Mouse (Mus musculus): ENCODE data around the gene Gm5767.

Gm5767 gene

DNA sequence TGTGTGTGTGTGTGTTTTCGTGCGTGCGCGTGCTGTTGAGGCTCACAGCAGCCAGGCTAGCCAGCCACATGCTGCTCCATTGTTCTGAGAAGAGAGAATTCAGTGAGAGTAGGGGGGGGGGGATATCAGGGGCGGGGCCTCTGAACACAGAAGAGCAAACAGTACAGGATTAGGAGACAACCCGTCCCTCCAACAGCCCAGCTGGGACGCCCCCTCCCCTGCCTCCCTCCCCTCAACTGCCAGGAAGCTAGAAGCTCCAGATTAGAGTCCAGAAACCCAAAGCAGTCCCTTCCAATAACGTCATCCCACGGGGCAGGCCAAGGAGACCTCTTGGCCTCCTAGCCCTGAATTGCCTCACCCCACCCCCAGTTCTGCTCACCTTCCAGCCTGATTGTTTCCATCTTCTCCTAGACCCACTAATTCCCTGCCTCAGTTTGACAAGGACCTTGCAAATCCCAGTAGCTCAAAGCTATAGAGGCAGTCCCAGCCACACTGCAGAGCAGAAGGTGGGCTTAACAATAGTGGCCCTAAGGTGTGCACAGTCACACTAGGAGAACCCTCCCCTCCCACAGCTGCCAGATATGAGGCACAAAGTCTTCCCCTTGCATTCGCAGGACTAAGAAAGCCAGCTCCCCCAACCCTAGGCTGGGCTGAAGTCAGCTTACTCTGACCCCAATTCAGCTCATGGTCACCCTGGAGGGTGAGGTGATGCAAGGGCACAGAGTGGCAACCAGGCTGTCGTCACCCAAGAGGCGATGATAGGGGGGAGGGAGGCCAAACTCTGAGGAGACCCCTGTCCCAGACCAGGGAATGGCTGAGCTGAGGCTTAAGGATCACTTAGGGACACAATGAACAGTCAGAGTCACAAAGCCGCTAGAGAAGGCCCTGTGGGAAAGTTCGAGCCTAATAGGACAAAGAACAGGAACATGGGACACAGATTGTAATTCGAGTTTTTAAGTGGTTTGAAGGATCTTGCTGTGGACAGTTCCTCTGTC is 10.2 kb upstream of the Gm5767 start:
- no peak for DNase-seq (ENCODE audit: low read depth)

DNA sequence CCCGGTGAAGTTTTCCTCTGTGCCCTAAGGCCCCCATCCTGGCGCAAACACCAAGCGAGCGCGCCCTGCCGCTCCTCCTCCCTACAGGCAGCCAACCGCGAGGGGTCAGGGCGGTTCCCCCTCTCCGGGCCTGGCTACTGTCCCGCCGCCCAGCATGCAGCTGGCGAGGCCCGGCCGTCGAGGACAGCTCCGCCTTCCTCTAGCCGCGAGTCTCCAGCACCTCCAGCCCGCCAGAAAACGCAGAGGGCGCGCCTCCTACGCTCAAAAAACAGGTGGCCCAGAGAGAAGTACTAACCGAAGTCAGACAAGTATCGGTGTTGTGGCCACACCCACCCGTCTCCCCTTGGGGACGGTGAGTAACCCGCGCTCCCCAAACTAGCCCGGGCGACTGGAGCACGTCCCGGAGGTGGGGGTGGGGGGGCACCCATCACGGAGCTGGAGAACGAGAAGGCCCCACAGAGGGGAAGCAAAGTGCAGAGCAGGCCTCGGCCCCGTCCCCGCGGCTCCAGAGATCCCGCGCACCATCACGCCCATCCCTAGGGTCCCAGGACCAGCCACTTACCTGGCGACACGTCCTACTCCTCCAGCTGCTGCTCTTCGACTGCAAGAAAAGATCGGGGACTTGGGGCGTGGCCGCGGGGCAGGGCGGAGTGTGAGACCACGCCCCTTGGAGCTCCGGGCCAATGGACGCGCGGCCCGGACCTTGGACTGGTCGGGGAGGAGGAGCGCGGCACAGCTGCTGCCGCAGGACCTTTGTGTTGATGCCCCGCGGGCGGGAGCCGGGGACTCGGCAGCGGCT is 8.8 kb upstream of the Gm5767 start, which contains the start of gene Carhsp1:
Gene Carhsp1 (minus strand): TSS at position 605 of the 799 bp plus-strand sequence.
- peak; percentile 79 for DNase-seq (ENCODE audit: low read depth)

DNA sequence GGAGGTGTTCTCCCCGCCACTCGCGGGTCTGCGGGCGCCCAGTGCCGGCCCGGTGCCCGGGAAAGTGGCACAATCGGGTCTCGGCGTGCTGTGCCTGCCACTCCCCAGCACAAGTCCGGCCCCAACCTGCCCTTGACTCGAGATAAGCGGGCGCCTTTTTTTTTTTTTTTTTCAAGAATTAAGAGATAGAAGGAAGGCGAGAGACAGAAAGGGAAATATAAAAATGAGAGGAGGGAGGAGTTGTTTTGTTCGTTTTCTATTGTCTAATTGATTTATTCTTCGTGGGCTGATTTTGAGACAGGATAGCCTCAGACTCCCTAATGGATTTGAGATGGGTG is 8.3 kb upstream of the Gm5767 start:
- DNase-seq (ENCODE audit: low read depth): no peak

DNA sequence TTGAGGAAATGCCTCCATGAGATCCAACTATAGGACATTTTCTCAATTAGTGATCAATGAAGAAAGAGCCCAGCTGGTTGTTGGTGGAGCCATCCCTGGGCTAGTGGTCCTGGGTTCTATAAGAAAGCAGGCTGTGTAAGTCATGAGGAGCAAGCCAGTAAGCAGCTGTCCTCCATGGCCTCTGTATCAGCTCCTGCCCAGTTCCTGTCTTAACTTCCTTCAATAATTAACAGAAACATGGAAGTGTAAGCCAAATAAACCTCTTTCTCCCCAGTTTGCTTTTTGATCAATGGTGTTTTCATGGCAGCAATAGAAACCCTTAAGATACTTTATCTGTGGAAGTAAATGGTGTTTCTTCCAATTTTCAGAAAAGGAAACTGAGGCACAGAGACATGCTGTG is 7.8 kb upstream of the Gm5767 start:
- no peak for DNase-seq (ENCODE audit: low read depth)

DNA sequence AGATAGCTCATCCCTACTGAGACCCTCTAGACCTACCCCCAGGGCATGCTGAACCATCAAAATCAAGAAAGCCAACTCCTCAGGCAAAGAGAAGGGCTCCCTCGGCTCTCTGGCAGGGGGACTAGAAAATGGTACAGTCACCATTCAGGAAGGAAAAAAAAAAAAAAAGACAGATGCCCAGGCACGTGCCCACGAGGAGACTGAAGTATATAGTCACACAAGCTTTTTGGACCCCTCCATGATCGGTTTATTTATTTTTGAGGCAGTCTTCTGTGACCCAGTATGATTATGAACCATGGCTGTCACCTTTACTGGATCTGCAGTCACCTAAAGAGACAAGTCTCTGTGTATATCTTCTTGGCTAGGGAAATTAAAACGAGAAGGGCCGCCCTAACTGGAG is 7.2 kb upstream of the Gm5767 start:
- no peak for DNase-seq (ENCODE audit: low read depth)

DNA sequence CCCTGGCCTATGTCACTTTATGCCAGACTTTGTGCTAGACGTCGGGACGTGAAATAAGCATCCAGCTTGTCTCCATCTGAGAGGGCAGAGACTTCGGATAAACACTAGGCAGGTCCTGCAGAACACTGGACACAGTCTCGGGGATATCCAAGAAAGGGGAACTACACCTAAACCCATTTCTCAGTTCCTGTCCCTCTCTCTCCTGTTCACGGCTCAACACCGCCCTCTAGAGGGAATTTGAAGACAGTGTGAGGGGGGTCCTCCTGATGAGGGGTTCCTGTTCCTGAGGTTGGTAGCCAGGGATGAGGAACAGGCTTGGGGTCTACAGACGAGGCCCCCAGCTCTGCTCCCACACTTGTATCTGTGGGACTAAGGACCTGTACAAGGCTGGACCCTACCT is 6.4 kb upstream of the Gm5767 start:
- DNase-seq (ENCODE audit: low read depth): no peak

DNA sequence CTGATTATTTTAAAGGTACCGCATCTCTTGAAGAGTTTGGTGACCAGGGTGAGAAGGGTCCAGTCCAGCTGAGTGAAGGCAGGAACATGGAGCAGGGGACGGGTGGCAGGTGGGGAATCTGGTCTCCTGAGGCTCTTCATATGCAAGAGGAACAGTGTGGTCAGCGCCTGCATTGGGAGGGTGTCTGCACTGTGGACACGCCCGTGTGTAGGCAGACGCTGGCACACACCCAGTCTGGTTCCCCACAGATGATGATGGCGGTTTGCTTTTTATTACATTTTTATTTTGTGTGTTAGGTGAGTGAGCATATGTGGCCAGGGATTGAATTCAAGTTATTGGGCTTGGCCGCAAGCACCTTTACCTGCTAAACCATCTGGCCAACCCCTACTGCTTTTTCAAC is 5.0 kb upstream of the Gm5767 start:
- no peak for DNase-seq (ENCODE audit: low read depth)

DNA sequence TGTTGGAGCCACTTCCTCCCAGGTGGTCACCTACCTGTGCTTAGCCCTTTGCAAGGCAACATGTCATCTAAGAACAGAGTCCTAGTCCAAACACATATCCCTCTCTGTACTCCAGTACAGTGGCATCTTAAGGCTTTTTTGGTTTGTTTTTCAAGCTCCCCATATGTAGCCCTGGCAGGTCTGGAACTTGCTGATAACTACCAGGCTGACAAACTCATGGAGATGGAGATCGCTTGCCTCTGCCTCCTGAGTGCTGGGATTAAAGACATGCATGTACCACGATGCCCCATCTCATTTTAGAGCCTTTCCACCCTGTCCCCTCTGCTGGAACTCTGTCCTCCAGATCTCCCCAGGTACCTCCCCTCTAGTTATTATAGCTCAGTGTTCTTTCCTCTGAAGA is 4.3 kb upstream of the Gm5767 start:
- DNase-seq (ENCODE audit: low read depth): no peak

DNA sequence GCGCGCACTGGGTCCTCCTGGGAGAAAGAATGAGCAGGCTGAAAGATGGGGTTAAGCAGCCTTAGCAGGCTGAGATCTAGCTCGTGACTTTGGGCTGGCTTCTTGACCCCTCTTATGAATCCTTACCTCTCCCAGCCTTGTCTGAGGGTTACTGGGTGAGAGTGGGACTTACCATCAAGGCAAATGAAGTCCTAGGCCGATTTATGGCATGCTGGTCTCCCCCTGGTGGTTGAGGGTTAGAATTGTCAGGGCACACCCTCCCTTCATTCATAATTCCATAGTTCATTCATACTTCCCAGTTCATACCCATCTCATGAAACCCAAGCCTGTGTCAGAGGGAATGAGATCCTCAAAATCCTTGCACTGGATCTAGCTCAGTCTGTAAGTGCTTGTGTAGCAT is 3.8 kb upstream of the Gm5767 start:
- no peak for DNase-seq (ENCODE audit: low read depth)

DNA sequence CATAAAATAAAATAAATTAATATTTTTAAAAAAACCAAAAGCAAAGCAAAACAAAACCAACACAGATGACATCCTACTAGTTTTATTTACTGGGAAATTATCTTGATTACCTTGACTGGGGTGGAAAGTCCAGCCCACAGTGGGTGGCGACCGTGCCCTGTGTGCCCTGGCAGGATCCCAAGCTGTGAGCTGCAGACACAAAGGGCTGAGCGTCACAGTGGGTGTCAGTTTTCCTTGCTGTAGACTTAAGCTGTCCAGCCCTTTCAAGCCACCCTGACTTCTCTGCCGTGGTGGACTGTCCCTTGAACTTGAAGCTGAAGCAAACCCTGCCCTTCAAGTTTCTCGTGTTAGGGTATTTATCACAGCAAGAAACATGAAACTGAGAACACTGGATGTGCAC is 2.5 kb upstream of the Gm5767 start:
- no peak for DNase-seq (ENCODE audit: low read depth)

DNA sequence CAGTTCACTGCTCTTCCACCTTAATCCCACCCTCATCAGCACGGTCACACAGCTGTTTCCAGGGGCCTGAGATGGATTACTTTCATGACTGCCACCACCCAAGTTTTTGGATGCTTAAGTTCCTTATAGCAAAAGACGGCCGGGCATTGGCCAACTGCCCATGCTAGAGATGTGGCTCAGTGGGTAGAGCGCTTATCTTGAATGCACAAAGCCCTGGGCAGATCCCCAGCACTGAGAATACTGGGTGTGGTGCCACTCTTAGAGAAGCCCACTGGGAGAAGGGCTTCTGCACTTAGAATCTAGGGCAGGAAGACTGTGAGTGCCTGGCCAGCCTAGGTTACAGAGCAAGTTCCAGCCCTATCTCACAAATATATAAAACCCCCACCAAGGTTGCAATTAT is 1.9 kb upstream of the Gm5767 start:
- DNase-seq (ENCODE audit: low read depth): no peak

DNA sequence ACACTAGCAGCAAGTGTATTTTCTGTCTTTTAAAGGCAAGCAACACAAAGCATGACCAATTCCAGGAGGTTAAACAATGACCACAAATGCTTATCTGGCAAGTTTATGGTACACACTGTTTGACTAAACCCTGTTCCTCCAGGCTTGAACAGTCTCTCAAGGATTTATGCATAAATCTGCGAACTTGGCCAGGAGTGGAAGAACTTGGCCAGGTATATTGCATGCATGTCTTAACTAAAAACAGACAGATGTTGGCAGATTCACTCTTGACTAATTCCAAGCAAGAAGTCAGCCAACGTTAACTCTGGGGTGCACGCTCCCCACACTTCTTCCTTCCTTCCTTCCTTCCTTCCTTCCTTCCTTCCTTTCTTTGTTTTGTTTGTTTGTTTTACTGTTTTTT is 790 bp upstream of the Gm5767 start:
- DNase-seq (ENCODE audit: low read depth): no peak

DNA sequence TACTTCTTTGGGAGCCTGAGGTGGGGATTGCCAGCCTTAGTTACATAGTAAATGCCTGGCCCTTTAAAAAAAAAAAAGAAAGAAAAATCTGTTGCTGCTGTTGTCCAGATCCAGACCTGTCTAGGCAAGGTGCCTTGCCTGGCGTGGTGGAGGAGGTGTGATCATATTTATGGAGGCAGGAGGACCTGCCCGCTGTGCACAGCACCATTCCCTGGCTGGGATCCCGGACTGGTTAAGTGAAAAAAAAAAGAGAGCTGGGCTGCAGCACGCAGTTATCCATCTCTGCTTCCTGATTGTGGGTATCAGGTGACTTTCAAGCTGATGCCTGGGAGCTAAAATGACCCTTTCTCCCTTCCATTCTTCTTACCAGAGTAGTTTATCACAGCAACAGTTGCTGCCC is 4.5 kb downstream of the Gm5767 start:
- DNase-seq (ENCODE audit: low read depth): no peak

DNA sequence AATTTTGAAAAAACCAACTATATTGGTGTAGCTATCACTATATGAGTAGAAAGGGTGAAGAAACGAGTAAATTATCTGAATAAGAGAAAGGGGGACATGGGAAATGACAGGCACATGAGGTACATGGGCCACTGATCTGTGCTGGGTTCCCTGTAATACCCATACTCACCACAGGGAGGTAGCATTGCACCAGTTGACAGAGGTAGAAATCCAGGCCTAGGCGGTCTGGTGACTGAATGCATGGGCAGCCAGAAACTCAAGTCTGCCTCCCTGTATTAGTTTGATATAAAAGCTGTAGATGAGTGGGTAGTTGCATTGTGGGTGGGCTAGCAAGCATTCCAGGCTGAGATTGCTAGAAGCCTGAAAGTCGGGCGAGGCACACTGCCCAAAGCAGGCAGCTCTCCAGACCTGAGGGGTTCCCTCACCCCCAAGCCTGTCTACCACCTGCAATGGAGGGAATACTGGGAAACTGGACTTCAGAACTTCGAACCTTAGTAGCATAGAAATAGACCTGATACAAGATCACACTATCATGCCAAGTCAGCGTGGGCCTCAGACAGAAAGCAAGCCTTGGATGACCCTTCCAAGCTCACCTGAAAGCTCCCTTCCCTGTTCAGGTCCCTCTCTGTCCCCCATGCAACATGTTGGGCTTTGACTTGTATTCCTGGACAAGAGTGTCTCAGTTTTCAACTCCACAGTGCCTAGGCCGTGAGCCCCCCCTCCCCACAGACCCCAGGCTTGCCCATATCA is 5.7 kb downstream of the Gm5767 start:
- DNase-seq (ENCODE audit: low read depth): peak; percentile 43

DNA sequence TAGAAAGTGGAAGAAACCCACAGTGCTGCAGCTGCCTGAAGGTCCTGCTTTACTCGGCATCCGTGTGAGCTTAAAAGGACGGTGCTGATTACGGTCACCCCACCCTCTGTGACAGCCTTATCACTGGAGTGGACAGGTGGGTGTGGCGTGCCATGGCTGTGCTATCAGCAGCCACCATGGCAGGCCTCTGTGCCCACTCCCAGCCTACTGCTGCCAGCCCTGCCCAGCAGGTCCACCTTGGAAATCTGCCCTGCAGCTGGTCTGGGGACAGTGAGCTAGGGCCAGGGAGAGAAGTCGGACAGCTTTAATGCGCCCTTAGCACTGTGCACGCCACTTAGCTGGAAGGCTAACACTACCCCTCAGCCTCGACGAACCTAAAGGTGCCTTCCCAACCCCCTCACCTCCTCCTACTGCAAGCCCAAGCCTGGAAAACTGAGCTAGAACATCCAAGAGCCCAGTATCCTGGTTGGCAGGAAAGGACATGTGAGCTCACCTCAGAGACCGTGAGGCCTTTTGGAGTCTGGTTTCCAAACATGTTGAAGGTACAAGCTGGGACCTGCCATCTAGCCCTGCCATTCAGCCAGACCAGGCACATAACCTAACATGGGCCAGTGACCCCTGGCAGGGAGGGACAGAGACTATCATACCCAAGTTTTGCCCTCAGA is 6.4 kb downstream of the Gm5767 start:
- DNase-seq (ENCODE audit: low read depth): no peak

DNA sequence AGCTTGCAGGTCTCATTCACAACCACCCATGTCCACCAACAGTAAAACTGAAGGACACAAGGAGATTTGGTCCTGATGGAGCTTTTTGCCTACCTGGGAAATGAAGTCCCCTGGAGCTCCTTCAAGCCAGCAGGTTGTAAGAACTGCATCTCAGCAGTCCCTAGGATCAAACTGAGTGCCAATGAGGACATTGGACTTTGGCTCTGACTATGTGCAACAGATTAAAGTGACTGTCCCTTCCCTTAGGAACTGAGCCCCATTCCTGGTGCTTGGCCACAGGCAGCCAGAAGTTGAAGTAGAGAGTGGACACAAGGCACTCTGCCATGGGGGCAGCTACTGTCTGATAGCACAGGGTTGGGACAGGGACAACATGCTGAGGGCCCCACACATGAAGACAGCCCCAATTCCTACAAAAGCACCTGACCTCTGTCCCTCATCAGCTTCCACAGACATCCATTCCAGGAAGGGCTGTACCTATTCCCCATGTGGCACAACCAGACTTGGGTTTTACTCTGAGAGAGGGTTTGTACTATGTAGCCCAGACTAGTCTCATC is 7.1 kb downstream of the Gm5767 start:
- DNase-seq (ENCODE audit: low read depth): no peak

DNA sequence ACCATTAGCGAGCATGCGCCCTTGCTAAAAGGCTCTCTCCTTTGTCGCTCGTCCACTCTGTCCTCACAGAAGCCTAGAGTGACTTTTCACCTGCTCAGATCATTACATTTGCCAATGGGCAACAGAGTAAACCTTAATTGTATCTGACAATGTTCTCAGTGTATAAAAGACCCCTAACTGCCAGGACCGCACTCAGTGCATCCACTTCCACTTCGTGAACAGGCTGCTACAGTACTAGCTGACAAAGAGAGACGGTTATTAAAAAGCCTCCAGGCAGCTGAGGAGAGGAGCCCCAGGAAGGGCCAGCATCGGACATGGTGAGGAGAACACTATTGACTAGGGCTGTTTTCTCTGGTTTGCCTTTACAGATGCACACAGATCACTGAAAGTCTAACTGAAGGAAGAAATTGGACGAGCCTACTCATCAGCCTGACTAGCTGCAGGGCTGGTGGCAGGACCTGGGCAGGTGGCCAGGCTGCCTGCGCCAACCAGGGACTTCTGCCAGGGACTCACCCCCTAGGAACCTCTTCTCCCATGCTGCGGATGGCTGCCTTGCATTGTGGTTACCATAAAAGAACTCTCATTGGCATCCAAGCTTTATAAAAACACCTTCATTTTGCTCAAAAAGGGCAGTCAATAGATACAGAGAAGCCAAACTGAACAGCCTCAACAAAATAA is 9.5 kb downstream of the Gm5767 start:
- no peak for DNase-seq (ENCODE audit: low read depth)

DNA sequence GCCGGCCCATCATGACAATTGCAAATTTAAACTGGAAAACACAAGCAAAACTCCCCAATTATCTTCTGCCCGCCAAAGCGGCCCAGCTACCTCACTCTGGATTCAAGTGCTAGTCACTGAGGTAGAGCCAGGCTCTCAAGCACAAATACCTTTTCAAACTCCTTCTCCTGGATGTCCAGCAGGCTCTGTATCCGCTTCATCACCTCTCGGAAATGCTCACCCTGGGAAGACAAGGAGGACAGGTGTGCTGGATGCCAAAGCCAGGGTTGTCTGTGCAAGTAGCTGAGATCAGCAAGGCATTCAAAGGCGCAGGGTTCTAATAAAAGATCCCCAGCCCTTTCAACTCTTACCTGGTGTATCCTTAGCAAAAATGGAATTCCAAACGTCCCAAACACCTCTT is 10.6 kb downstream of the Gm5767 start:
- DNase-seq (ENCODE audit: low read depth): no peak

DNA sequence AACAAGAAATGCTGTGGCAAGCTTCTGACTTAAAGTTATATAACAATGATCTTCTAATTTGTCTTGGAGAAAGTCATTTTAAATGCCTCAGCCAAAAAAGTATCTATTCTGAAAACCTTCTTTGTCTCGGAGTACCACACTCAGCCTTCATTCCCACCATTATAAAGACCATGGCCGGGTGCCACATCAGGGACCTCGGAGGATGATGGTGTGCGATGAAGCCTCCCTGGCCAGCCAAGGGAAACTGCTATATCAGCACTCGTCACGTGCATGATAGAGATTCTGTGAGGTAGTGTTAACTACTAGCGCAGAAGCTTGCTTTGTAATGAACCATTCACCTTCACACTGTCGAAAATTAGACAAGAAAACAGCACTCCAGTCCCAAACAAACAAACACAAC is 19.0 kb downstream of the Gm5767 start:
- DNase-seq (ENCODE audit: low read depth): no peak

DNA sequence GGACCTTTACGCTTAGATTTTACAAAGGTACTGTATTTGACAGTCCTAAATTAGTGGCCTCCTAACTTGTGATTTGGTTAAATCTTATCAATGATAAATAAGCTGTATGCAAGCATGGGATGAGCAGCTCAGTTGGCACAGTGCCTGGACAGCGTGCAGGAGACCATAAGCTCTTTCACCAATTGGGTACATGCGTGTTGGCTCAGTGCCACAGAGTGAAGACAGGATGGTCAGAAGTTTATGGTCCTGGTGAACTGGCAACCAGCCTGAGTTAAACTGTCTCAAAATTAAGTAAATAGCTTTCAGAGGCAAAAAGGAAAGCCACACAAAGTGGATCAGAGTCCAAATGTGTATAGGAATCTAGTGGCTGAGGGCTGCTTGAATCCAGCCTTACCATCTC is 20.0 kb downstream of the Gm5767 start:
- DNase-seq (ENCODE audit: low read depth): no peak

DNA sequence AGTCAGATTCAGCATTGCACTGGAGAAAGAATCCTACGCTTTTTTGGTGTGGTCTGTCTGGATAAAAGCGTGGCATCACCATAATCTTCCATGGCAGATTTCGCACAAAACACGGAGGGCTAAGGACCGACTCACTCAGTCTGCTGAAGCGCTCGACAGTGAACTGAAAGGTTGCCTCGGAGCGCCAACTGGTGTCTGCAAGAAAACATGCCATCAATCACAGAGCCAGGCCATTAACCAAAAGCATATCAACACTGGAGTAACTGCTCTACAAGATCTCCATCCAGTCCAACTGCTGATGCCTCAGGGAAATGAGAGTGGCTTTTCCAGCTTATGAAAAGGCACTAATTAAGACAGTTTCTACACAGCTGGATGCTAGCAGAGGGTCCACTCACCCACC is 31.4 kb downstream of the Gm5767 start:
- no peak for DNase-seq (ENCODE audit: low read depth)

Data from fibroblast of lung, adult 2 months (primary cell).